Mouse (Mus musculus) intestine, embryonic 16.5 days (tissue): ENCODE measurements around the gene Nxpe3. TPM values are rescaled to one million over a fixed set of nuclear protein-coding genes. Genes with fewer than 3 reads are reported as not detected.

Experiments
- ATAC-seq: fragments of 200-750 bp; cut with Nextera tagmentation; 2 replicates; pipeline ENCODE4 v1.8.0; 2017; ENCODE audit warnings: moderate TSS enrichment, moderate library complexity
- H3K27ac ChIP-seq: fragments of 300-500 bp; sonication (generic); 2 replicates; pipeline ENCODE4 v1.5.1; 2014; ENCODE audit warnings: mild to moderate bottlenecking, low read length
- H3K27me3 ChIP-seq: fragments of 300-500 bp; sonication (generic); replicated peaks from 2 replicates; pipeline ENCODE4 v1.6.1; 2014; ENCODE audit warnings: low read length, control low read depth, mixed read lengths; ENCODE audit not compliant: control insufficient read depth, insufficient read depth
- H3K36me3 ChIP-seq: fragments of 300-500 bp; sonication (generic); 2 replicates; pipeline ENCODE4 v1.6.1; 2014; ENCODE audit warnings: low read length, control low read depth; ENCODE audit not compliant: control insufficient read depth, insufficient read depth
- H3K4me1 ChIP-seq: fragments of 300-500 bp; sonication (generic); 2 replicates; pipeline ENCODE4 v1.6.1; 2014; ENCODE audit warnings: low read length, control low read depth, mixed read lengths; ENCODE audit not compliant: control insufficient read depth, insufficient read depth
- H3K4me2 ChIP-seq: fragments of 300-500 bp; sonication (generic); 2 replicates; pipeline ENCODE4 v1.6.1; 2014; ENCODE audit warnings: low read depth, low read length, control low read depth
- H3K4me3 ChIP-seq: fragments of 300-500 bp; sonication (generic); 2 replicates; pipeline ENCODE4 v1.5.1; 2014; ENCODE audit warnings: mild to moderate bottlenecking, low read length
- H3K9ac ChIP-seq: fragments of 300-500 bp; sonication (generic); 2 replicates; pipeline ENCODE4 v1.6.1; 2014; ENCODE audit warnings: low read depth, low read length
- H3K9me3 ChIP-seq: fragments of 300-500 bp; sonication (generic); 2 replicates; pipeline ENCODE4 v1.6.1; 2016; ENCODE audit warnings: low read length, control low read depth; ENCODE audit not compliant: control insufficient read depth
- WGBS: fragments of 180-500 bp; shearing (Covaris S2); extraction: QIAGEN DNeasy Blood & Tissue Kit; methylation state at CpG from one replicate; pipeline ENCODE4 v1.1.7; 2014; 5-methylcytosine and 5-hydroxymethylcytosine counted together
- polyA plus RNA-seq: library from polyadenylated mRNA; unstranded; fragments of >200 nt; fragmentation: Nextera tagmentation; extraction: Ambion mirVana; gene quantifications from 2 replicates; pipeline ENCODE4 v1.2.1, GENCODE M21; 2015

Nxpe3 gene
- polyA plus RNA-seq, 1 experiment from 2014 or later: 1.7 TPM

DNA sequence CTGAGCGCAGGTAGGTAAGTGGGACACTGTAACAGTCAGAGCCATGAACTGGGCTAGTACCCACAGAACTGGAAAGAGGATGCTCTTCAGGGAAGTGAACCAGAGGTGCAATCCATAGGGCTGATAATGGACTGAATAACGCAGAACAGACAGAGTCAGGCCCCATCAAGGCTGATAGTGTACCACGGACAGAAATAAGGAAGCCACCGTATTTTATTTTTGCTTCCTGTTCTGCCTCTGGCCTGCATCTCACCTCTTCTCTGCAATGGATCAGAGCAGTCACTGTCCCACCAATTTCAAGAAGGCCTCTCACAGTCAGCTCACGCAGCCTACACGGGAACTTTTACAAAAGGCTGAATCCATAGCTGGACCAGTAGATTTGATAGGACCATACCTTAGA, 63.0 kb downstream of the Nxpe3 start:
- H3K4me1 ChIP-seq: 0 out of 2 replicates have a peak, but pooled peaks cover 4% of the 10 kb centered on the region
- no peak overlapping the region for H3K27ac ChIP-seq
- 84% methylated on average over 6 of the region's 6 CpGs for WGBS
- H3K4me3 ChIP-seq: no peak overlapping the region
- no peak overlapping the region for H3K9ac ChIP-seq
- no peak overlapping the region for H3K4me2 ChIP-seq
- ATAC-seq: peak; percentile 47
- no peaks in the 10 kb centered on the region for H3K27me3 ChIP-seq
- H3K9me3 ChIP-seq: no peaks in the 10 kb centered on the region
- no peaks in the 10 kb centered on the region for H3K36me3 ChIP-seq

DNA sequence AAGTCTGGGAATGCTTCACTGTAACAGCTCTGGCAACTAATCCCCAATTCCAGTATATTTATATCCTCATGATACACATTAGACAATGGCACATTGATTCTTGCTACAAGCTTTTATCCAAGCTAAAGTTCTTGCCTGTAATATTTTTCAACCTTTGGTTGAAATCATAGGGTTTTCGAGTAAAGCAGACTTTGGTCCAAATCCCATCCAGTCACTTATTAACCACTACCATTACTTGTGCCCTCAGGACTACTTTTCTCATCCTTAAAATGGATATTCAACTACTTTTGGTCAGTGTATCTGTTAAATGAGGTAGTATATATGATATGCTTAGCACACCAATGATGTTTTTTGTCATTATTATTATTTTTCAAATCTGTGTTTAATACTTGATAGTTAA, 63.6 kb downstream of the Nxpe3 start:
- 65% methylated on average over 1 of the region's 1 CpGs for WGBS
- ATAC-seq: peak; percentile 41

DNA sequence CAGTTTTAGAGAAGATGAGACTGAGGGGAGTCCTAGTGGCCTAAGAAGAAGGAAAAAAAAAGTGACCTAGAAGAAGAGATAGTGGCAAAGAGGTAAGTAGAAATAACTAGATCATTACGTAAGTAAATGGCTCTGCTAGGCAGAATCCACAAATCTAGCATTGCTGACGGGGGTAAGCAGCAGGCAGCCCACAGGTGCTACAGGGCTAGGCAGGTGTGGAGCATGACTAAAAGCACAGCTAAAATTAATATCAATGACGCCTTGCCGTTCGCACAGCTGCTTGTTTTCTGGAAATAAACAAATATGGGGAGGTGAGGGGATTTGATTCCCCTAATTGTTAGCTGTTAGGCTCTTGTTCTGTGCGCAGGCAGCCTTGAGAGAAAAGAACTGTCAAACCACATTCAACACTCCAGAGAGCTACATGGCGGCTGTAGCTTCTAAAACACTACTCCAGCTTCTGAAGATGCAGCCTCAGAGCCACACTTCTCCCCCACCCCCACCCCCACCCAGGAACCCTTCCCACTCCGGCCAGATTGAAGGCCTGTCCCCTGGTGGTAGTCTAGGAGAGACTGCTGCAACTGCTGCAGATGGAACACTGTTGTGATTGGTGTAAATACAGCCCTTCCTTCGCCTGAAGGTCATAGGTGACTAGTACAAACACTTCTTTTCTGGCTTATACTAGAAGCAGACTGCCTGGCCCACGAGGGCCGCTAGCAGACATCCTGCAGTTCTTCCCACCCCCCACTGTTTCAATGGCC, 71.5 kb downstream of the Nxpe3 start:
- Histone ChIP-seq H3K9ac (0 out of 2 replicates have a peak overlapping the region, but pooled peaks have one; percentile 13), H3K9me3 (no peaks in the 10 kb centered on the region), H3K4me3 (no peak overlapping the region), H3K36me3 (no peaks in the 10 kb centered on the region), H3K27me3 (no peaks in the 10 kb centered on the region), H3K4me2 (peak overlapping the region; percentile 4; the same call in 1 of the 2 replicates), H3K27ac (peak overlapping the region; percentile 34; the same call in 1 of the 2 replicates), H3K4me1 (peaks cover 24% of the 10 kb centered on the region)
- WGBS: 49% methylated on average over 11 of the region's 11 CpGs
- no peak for ATAC-seq

More for the DNA sequence above, 63.6 kb downstream of the Nxpe3 start:
- H3K27ac ChIP-seq: no peak overlapping the region; the same call in 1 of the 2 replicates
- H3K4me3 ChIP-seq: no peak overlapping the region
- no peak overlapping the region for H3K9ac ChIP-seq
- H3K4me2 ChIP-seq: no peak overlapping the region
- 0 out of 2 replicates have a peak, but pooled peaks cover 3% of the 10 kb centered on the region for H3K4me1 ChIP-seq
- H3K9me3 ChIP-seq: no peaks in the 10 kb centered on the region
- H3K36me3 ChIP-seq: no peaks in the 10 kb centered on the region
- no peaks in the 10 kb centered on the region for H3K27me3 ChIP-seq

DNA sequence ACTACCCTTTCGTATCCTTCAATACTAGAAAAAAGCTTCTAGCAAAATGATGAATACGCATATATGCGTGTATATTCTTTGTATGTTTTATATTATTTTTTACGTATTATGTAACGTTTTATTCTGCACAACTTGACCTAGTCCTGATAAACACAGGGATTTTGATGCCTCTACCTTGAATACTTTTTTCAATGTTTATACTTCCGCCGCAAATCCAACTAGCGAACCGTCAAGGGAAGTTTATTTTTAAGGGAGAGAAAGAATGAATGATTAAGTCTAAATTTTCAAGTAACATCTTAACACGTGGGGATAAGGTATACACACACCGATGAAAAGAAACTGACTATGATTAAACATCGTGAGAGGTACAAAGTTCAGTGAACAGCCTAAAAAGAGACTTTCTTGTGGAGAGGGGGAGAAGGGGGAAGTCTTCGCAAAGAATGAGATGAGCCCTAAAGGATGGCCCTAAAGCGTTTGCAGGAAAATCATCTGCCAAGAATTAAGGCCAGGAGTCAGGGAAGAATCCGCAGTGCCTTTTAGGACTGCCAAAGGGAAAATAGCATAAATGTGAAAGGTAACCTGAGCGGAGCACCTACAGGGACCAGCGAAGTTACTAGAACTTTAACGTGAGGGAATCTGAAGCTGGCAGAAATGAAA, 72.2 kb downstream of the Nxpe3 start:
- peak overlapping the region; percentile 93; the same call in 1 of the 2 replicates for H3K4me3 ChIP-seq
- peak overlapping the region; percentile 38; the same call in 1 of the 2 replicates for H3K4me2 ChIP-seq
- whole genome bisulfite sequencing: 27% methylated on average over 18 of the region's 18 CpGs
- H3K9me3 ChIP-seq: no peaks in the 10 kb centered on the region
- H3K4me1 ChIP-seq: peaks cover 28% of the 10 kb centered on the region
- peak overlapping the region; percentile 34; the same call in 1 of the 2 replicates for H3K27ac ChIP-seq
- no peak for ATAC-seq
- no peaks in the 10 kb centered on the region for H3K27me3 ChIP-seq
- H3K36me3 ChIP-seq: peaks cover 4% of the 10 kb centered on the region
- peak overlapping the region; percentile 28; the same call in 1 of the 2 replicates for H3K9ac ChIP-seq

DNA sequence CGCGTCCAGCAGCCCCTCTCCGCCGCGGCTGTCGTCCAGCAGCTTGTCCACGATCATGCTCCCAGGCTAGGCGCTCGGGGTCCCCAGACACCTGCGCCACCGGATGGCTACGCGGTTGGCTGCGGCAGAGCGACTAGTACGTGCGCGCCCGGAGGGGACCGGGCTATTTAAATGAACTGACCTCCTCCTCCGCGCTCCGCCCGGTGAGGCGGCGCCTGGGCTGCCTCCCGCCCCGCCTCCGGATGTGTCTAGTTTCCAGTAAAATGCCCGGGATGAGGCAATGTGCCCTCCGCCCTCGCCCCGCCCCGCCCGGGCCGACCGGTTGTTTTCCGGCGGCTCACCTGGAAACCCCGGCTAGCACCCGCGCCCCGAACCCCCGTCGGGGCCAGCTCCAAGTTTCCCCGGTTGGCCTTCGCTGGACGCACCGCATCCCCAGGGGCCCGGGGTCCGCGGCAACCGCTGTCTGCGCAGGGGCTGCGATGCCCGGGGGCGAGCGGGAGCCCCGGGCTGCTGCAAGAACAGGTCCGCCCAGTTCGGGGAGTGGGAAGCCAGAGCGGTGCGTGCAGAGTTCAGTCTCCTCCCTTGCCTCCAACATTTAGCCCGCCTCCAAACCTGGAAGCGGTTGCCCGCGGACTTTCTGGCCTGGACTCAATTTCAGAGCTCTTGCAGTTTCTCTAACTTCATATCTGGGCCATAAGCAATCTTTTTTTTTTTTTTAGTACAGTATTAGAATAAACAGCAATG, 72.9 kb downstream of the Nxpe3 start:
- Histone ChIP-seq H3K27me3 (no peaks in the 10 kb centered on the region), H3K4me3 (peak overlapping the region; percentile 93), H3K9me3 (no peaks in the 10 kb centered on the region), H3K9ac (peak overlapping the region; percentile 96), H3K4me1 (peaks cover 30% of the 10 kb centered on the region), H3K27ac (peak overlapping the region; percentile 96), H3K36me3 (peaks cover 7% of the 10 kb centered on the region), H3K4me2 (peak overlapping the region; percentile 62)
- ATAC-seq: peak; percentile 95
- 0% methylated on average over 52 of the region's 67 CpGs for WGBS

DNA sequence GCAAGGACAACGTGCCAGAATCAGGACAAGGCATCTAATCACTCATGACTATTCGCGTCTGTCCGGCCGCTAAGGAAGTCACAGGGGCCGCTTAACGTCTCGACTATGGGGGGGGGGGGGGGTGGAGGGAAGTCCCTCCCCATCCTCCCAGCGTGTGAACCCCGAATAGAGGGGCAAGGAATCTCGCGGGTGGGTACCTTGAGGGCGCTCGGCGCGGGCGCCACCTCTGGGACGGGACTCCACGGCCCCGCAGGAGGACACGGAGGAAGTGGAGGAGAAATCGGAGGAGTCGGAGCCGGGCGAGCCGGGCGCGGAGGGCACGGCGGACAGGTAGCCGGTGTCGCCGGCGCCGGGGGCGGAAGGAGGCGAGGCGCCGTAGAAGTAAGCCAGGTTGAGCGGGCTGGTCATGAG, 73.5 kb downstream of the Nxpe3 start:
- peak; percentile 29 for ATAC-seq
- WGBS: under 1% methylated on average over 39 of the region's 40 CpGs
- peak overlapping the region; percentile 93 for H3K27ac ChIP-seq

DNA sequence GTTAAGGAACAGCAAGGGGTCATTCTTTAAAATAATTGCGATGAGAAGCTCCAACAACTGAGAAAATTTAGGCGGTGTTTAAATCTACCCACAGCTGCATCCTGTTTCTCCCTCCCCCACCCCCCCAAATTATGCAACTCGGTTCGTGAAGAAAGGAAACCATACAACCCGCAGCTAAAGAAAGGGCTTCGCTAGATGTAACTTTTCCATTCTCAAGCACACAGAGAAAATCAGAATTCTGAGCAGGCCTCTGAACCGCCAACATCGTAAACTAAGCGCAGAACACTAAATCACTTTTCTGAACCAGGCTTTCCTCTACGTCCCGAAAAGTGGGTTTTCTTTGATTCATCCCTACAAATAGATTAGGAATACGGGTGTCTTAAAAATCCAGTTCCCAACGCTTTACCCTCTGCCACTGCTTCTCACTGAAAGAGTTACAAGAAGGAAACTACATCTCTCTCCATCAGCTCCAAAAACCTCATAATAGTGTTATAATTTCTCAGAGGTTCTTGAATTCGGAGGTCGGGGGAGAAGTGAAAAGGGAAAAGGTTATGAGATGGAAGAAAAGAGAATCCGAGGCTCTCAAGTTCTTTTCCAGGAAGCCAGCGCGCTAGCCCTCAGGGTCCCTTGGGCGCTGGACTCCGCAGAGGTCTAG, 74.0 kb downstream of the Nxpe3 start:
- peak overlapping the region; percentile 96 for H3K9ac ChIP-seq
- H3K27me3 ChIP-seq: no peaks in the 10 kb centered on the region
- H3K27ac ChIP-seq: peak overlapping the region; percentile 93
- peaks cover 8% of the 10 kb centered on the region for H3K36me3 ChIP-seq
- H3K9me3 ChIP-seq: no peaks in the 10 kb centered on the region
- ATAC-seq: no peak
- peak overlapping the region; percentile 62 for H3K4me2 ChIP-seq
- peaks cover 30% of the 10 kb centered on the region for H3K4me1 ChIP-seq
- H3K4me3 ChIP-seq: peak overlapping the region; percentile 93
- WGBS: 4% methylated on average over 20 of the region's 20 CpGs

More for the DNA sequence above, 73.5 kb downstream of the Nxpe3 start:
- H3K4me1 ChIP-seq: peaks cover 30% of the 10 kb centered on the region
- H3K27me3 ChIP-seq: no peaks in the 10 kb centered on the region
- H3K9me3 ChIP-seq: no peaks in the 10 kb centered on the region
- H3K9ac ChIP-seq: peak overlapping the region; percentile 96
- peaks cover 7% of the 10 kb centered on the region for H3K36me3 ChIP-seq
- peak overlapping the region; percentile 93 for H3K4me3 ChIP-seq
- H3K4me2 ChIP-seq: peak overlapping the region; percentile 62

DNA sequence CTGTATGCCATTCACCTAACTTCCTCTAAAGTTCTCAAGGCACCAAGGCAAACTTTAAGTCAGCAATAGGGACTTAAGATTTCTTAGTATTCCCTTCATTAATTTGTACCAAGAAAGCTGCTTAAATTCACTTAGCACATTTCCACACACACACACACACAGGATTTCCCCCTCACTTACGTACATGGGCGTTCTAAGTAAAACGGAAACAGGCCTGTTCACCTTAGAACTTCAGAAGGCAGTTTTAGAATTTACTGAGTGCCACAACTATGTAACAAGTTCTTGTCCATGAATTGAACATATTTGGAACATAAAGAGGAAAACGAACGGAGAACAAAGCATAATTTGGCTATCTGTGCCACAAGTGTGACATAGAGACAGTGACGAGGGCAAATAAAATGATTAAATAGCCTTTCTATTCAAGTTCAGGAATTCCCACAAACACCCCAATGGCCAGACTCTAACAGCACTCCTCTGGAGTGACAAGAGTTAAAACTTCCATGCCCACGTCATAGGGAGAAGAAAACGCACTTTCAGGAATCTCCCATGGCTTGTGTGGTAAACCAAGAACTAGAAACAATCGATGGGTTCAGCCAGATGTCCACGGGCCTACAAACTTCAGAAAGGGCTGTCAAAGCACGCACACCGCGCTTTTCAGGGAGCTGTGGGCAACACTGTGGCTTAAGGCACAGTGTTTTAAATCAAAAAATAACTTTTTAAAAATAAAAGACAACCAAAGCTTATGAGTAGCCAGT, 74.7 kb downstream of the Nxpe3 start:
- peaks cover 33% of the 10 kb centered on the region for H3K4me1 ChIP-seq
- H3K9ac ChIP-seq: peak overlapping the region; percentile 96
- no peaks in the 10 kb centered on the region for H3K9me3 ChIP-seq
- peak overlapping the region; percentile 93 for H3K4me3 ChIP-seq
- peaks cover 15% of the 10 kb centered on the region for H3K36me3 ChIP-seq
- H3K4me2 ChIP-seq: peak overlapping the region; percentile 62
- H3K27ac ChIP-seq: peak overlapping the region; percentile 93
- no peaks in the 10 kb centered on the region for H3K27me3 ChIP-seq
- no peak for ATAC-seq
- 23% methylated on average over 13 of the region's 13 CpGs for WGBS
